Mouse (Mus musculus): ENCODE data around the gene Clk2. TPM values are rescaled to one million over a fixed set of nuclear protein-coding genes. Genes with fewer than 3 reads are reported as not detected.
"Not testable (repeated sequence)": the region's sequence is repeated elsewhere in the genome, so short reads cannot be mapped to it uniquely, and the experiment has no call there.

Gene Clk2
- polyA plus RNA-seq, 1 experiment from 2014 or later: 24.8 TPM

- Histone ChIP-seq H3K4me1 (replicated peaks) (peaks cover 25% of the 10 kb centered on the region), H3K27me3 (replicated peaks) (no peaks in the 10 kb centered on the region), H3K36me3 (peaks cover 57% of the 10 kb centered on the region), H3K4me2 (no peak overlapping the region), H3K9ac (no peak overlapping the region), H3K27ac (ENCODE audit: poor library complexity, severe bottlenecking) (peak overlapping the region; percentile 50), H3K9me3 (replicated peaks) (no peaks in the 10 kb centered on the region), H3K4me3 (no peak overlapping the region)
- no peak for ATAC-seq (ENCODE audit: insufficient number of reproducible peaks, low FRiP score)
- 66% methylated on average over 7 of the region's 7 CpGs for WGBS
Observed at GRCm38 (mm10) chr3:89210731-89211130, 46.1 kb downstream of the Clk2 start.

GRCm38 (mm10) chr3:89213803-89214530, 49.4 kb downstream of the Clk2 start:
- H3K36me3 ChIP-seq: peaks cover 25% of the 10 kb centered on the region
- H3K4me3 ChIP-seq: peak overlapping the region; percentile 66
- H3K27me3 ChIP-seq (replicated peaks): no peaks in the 10 kb centered on the region
- peak; percentile 94 for ATAC-seq (ENCODE audit: insufficient number of reproducible peaks, low FRiP score)
- peak overlapping the region; percentile 99 for H3K27ac ChIP-seq (ENCODE audit: poor library complexity, severe bottlenecking)
- no peaks in the 10 kb centered on the region for H3K9me3 ChIP-seq (replicated peaks)
- H3K4me2 ChIP-seq: peak overlapping the region; percentile 78
- peaks cover 29% of the 10 kb centered on the region for H3K4me1 ChIP-seq (replicated peaks)
- WGBS: 0% methylated on average over 69 of the region's 69 CpGs
- H3K9ac ChIP-seq: peak overlapping the region; percentile 88

GRCm38 (mm10) chr3:89214681-89215411, 50.3 kb downstream of the Clk2 start, which contains the start of gene Thbs3:
TSS of gene Thbs3 (plus strand) at chr3:89215180.
- H3K4me2 ChIP-seq: peak within 1 kb of the TSS; percentile 78
- H3K4me1 ChIP-seq (replicated peaks): peaks cover 37% of the 10 kb centered on the region
- H3K9me3 ChIP-seq (replicated peaks): no peaks in the 10 kb centered on the region
- 1% methylated on average over 19 of the region's 19 CpGs for whole genome bisulfite sequencing
- peak within 1 kb of the TSS; percentile 88 for H3K9ac ChIP-seq
- H3K27ac ChIP-seq (ENCODE audit: poor library complexity, severe bottlenecking): peak within 1 kb of the TSS; percentile 99
- H3K36me3 ChIP-seq: peaks cover 16% of the 10 kb centered on the region
- no peak for ATAC-seq (ENCODE audit: insufficient number of reproducible peaks, low FRiP score)
- H3K27me3 ChIP-seq (replicated peaks): no peaks in the 10 kb centered on the region
- peak within 1 kb of the TSS; percentile 66 for H3K4me3 ChIP-seq

GRCm38 (mm10) chr3:89215853-89216252, 51.3 kb downstream of the Clk2 start:
- H3K27me3 ChIP-seq (replicated peaks): no peaks in the 10 kb centered on the region
- peaks cover 7% of the 10 kb centered on the region for H3K36me3 ChIP-seq
- 0 out of 2 replicates have a peak overlapping the region, but pooled peaks have one; percentile 99 for H3K27ac ChIP-seq (ENCODE audit: poor library complexity, severe bottlenecking)
- WGBS: 0% methylated on average over 6 of the region's 6 CpGs
- H3K4me2 ChIP-seq: peak overlapping the region; percentile 78
- no peaks in the 10 kb centered on the region for H3K9me3 ChIP-seq (replicated peaks)
- peaks cover 38% of the 10 kb centered on the region for H3K4me1 ChIP-seq (replicated peaks)
- ATAC-seq (ENCODE audit: insufficient number of reproducible peaks, low FRiP score): 0 out of 2 replicates have a peak, but pooled peaks have one; percentile 13
- peak overlapping the region; percentile 88; the same call in 1 of the 2 replicates for H3K9ac ChIP-seq
- H3K4me3 ChIP-seq: peak overlapping the region; percentile 66

- H3K36me3 ChIP-seq; H3K4me2 ChIP-seq; H3K9me3 ChIP-seq (replicated peaks); H3K4me3 ChIP-seq; H3K9ac ChIP-seq; H3K27ac ChIP-seq (ENCODE audit: poor library complexity, severe bottlenecking); ATAC-seq (ENCODE audit: insufficient number of reproducible peaks, low FRiP score); H3K27me3 ChIP-seq (replicated peaks): not testable (repeated sequence)
- WGBS: 70% methylated on average over 7 of the region's 7 CpGs
- peaks cover 34% of the 10 kb centered on the region for H3K4me1 ChIP-seq (replicated peaks)
Observed at GRCm38 (mm10) chr3:89216407-89216806, 51.8 kb downstream of the Clk2 start.

- H3K4me3 ChIP-seq: no peak overlapping the region
- peaks cover 27% of the 10 kb centered on the region for H3K4me1 ChIP-seq (replicated peaks)
- H3K27me3 ChIP-seq (replicated peaks): no peaks in the 10 kb centered on the region
- no peak for ATAC-seq (ENCODE audit: insufficient number of reproducible peaks, low FRiP score)
- H3K27ac ChIP-seq (ENCODE audit: poor library complexity, severe bottlenecking): no peak overlapping the region
- H3K9me3 ChIP-seq (replicated peaks): no peaks in the 10 kb centered on the region
- H3K36me3 ChIP-seq: 0 out of 2 replicates have a peak, but pooled peaks cover 6% of the 10 kb centered on the region
- WGBS: 78% methylated on average over 1 of the region's 1 CpGs
- no peak overlapping the region for H3K4me2 ChIP-seq
- H3K9ac ChIP-seq: no peak overlapping the region
Observed at GRCm38 (mm10) chr3:89218271-89218670, 53.7 kb downstream of the Clk2 start.

- Histone ChIP-seq H3K9ac (peak overlapping the region; percentile 16; the same call in 1 of the 2 replicates), H3K27me3 (replicated peaks) (0 out of 2 replicates have a peak, but pooled peaks cover 3% of the 10 kb centered on the region), H3K27ac (ENCODE audit: poor library complexity, severe bottlenecking) (peak overlapping the region; percentile 22; the same call in 1 of the 2 replicates), H3K9me3 (replicated peaks) (no peaks in the 10 kb centered on the region), H3K4me3 (no peak overlapping the region), H3K4me1 (replicated peaks) (peaks cover 25% of the 10 kb centered on the region), H3K4me2 (no peak overlapping the region), H3K36me3 (0 out of 2 replicates have a peak, but pooled peaks cover 6% of the 10 kb centered on the region)
- WGBS: 18% methylated on average over 8 of the region's 8 CpGs
- ATAC-seq (ENCODE audit: insufficient number of reproducible peaks, low FRiP score): no peak
Observed at GRCm38 (mm10) chr3:89219546-89219945, 55.0 kb downstream of the Clk2 start.

- Histone ChIP-seq H3K27ac (ENCODE audit: poor library complexity, severe bottlenecking) (no peak overlapping the region), H3K9ac (no peak overlapping the region), H3K4me2 (no peak overlapping the region), H3K27me3 (replicated peaks) (peaks cover 19% of the 10 kb centered on the region), H3K9me3 (replicated peaks) (no peaks in the 10 kb centered on the region), H3K4me1 (replicated peaks) (peaks cover 15% of the 10 kb centered on the region), H3K4me3 (no peak overlapping the region), H3K36me3 (0 out of 2 replicates have a peak, but pooled peaks cover 6% of the 10 kb centered on the region)
- WGBS: 87% methylated on average over 5 of the region's 5 CpGs
- no peak for ATAC-seq (ENCODE audit: insufficient number of reproducible peaks, low FRiP score)
Observed at GRCm38 (mm10) chr3:89221167-89221566, 56.6 kb downstream of the Clk2 start.

GRCm38 (mm10) chr3:89224796-89225195, 60.2 kb downstream of the Clk2 start:
- peaks cover 26% of the 10 kb centered on the region for H3K4me1 ChIP-seq (replicated peaks)
- 72% methylated on average over 11 of the region's 11 CpGs for WGBS

GRCm38 (mm10) chr3:89225321-89225815, 60.8 kb downstream of the Clk2 start:
- 63% methylated on average over 12 of the region's 12 CpGs for WGBS
- Histone ChIP-seq H3K4me1 (replicated peaks) (peaks cover 24% of the 10 kb centered on the region), H3K36me3 (0 out of 2 replicates have a peak, but pooled peaks cover 6% of the 10 kb centered on the region), H3K27me3 (replicated peaks) (peaks cover 38% of the 10 kb centered on the region), H3K9ac (no peak overlapping the region), H3K4me2 (no peak overlapping the region), H3K27ac (ENCODE audit: poor library complexity, severe bottlenecking) (no peak overlapping the region), H3K4me3 (no peak overlapping the region), H3K9me3 (replicated peaks) (no peaks in the 10 kb centered on the region)
- ATAC-seq (ENCODE audit: insufficient number of reproducible peaks, low FRiP score): no peak

More at GRCm38 (mm10) chr3:89224796-89225195, 60.2 kb downstream of the Clk2 start:
- Histone ChIP-seq H3K9me3 (replicated peaks) (no peaks in the 10 kb centered on the region), H3K27ac (ENCODE audit: poor library complexity, severe bottlenecking) (no peak overlapping the region), H3K4me2 (no peak overlapping the region), H3K9ac (no peak overlapping the region), H3K36me3 (0 out of 2 replicates have a peak, but pooled peaks cover 6% of the 10 kb centered on the region), H3K27me3 (replicated peaks) (peaks cover 33% of the 10 kb centered on the region), H3K4me3 (no peak overlapping the region)
- ATAC-seq (ENCODE audit: insufficient number of reproducible peaks, low FRiP score): no peak

- H3K4me1 ChIP-seq (replicated peaks): peaks cover 24% of the 10 kb centered on the region
- peaks cover 44% of the 10 kb centered on the region for H3K27me3 ChIP-seq (replicated peaks)
- no peak overlapping the region for H3K4me2 ChIP-seq
- H3K27ac ChIP-seq (ENCODE audit: poor library complexity, severe bottlenecking): no peak overlapping the region
- H3K9me3 ChIP-seq (replicated peaks): no peaks in the 10 kb centered on the region
- H3K4me3 ChIP-seq: no peak overlapping the region
- H3K36me3 ChIP-seq: 0 out of 2 replicates have a peak, but pooled peaks cover 6% of the 10 kb centered on the region
- WGBS: 62% methylated on average over 4 of the region's 4 CpGs
- no peak overlapping the region for H3K9ac ChIP-seq
- no peak for ATAC-seq (ENCODE audit: insufficient number of reproducible peaks, low FRiP score)
Observed at GRCm38 (mm10) chr3:89225918-89226317, 61.3 kb downstream of the Clk2 start.
